In genomic region chrX:142806126-142806525, GRCm38 (mm10) we compare ENCODE assay signal across 14 mouse cellular contexts.
DNase-seq lines count a peak whose midpoint lies in the region; ATAC-seq and TF ChIP-seq lines count a peak whose summit lies in the region.
"Had no signal": no experiment of that assay in that cellular context is flagged by ENCODE, and none has a peak within 500 bp of the region (broad histone marks: within the 10 kb centered on the region; RNA-seq: fewer than 3 reads in every experiment).

No protein-coding gene starts in this region.

- no peaks in the 10 kb centered on the region for H3K27me3 ChIP-seq in heart, postnatal 0 days (ENCODE audit: control insufficient read depth, insufficient read depth, low read length)
- H3K27me3 ChIP-seq in heart, embryonic 11.5 days (ENCODE audit: control insufficient read depth, insufficient read depth, low read length), result no peaks in the 10 kb centered on the region
- no peaks in the 10 kb centered on the region for H3K27me3 ChIP-seq in lung, embryonic 16.5 days (ENCODE audit: control insufficient read depth, insufficient read depth, low read depth, low read length)
- H3K27me3 ChIP-seq: embryonic facial prominence, embryonic 12.5 days; heart, embryonic 13.5 days; limb, embryonic 13.5 days had no signal

- H3K4me1 ChIP-seq in heart, postnatal 0 days (ENCODE audit: control insufficient read depth, insufficient read depth), result 0 out of 2 replicates have a peak, but pooled peaks cover 3% of the 10 kb centered on the region
- H3K4me1 ChIP-seq in heart, embryonic 11.5 days (ENCODE audit: control insufficient read depth, insufficient read depth, low read length), result 0 out of 2 replicates have a peak, but pooled peaks cover 2% of the 10 kb centered on the region
- H3K4me1 ChIP-seq in lung, embryonic 16.5 days (replicated peaks; ENCODE audit: control insufficient read depth, insufficient read depth, low read length), result peaks cover 10% of the 10 kb centered on the region
- H3K4me1 ChIP-seq: embryonic facial prominence, embryonic 12.5 days had no signal

- no peak; the same call in 1 of the 2 replicates for ATAC-seq in heart, postnatal 0 days (ENCODE audit: insufficient read depth, low read depth)
- ATAC-seq in heart, embryonic 11.5 days (replicated peaks; ENCODE audit: insufficient number of reproducible peaks, low FRiP score, low TSS enrichment), result no peak
- peak; percentile 56 to 58 for ATAC-seq in hematopoietic stem cell, adult 5-6 weeks (replicated peaks in 1 of 2; ENCODE audit: insufficient read depth in 1 of 2, low FRiP score in 2 of 2, low TSS enrichment in 1 of 2, low read depth in 1 of 2, poor library complexity in 2 of 2, severe bottlenecking in 2 of 2)
- peak; percentile 61 for ATAC-seq in lung, embryonic 16.5 days (ENCODE audit: low read depth)
- ATAC-seq: activated CD4-positive, CD25-positive, alpha-beta regulatory T cell, adult 4 months had no signal

- H3K4me2 ChIP-seq in heart, postnatal 0 days (ENCODE audit: low read depth, low read length), result 0 out of 2 replicates have a peak overlapping the region, but pooled peaks have one; percentile 28
- H3K4me2 ChIP-seq in heart, embryonic 11.5 days, result no peak overlapping the region
- peak overlapping the region; percentile 38 for H3K4me2 ChIP-seq in lung, embryonic 16.5 days (ENCODE audit: low read depth, low read length)
- H3K4me2 ChIP-seq: embryonic facial prominence, embryonic 12.5 days; heart, embryonic 13.5 days; limb, embryonic 13.5 days; neural tube, embryonic 13.5 days had no signal

- no peak overlapping the region for H3K27ac ChIP-seq in heart, postnatal 0 days (ENCODE audit: low read depth)
- H3K27ac ChIP-seq in heart, embryonic 11.5 days (ENCODE audit: low read depth, low read length), result no peak overlapping the region; the same call in 1 of the 2 replicates
- peak overlapping the region; percentile 52 for H3K27ac ChIP-seq in lung, embryonic 16.5 days (ENCODE audit: low read length)
- H3K27ac ChIP-seq: embryonic facial prominence, embryonic 12.5 days; heart, embryonic 13.5 days; limb, embryonic 13.5 days; neural tube, embryonic 13.5 days had no signal

- no peaks in the 10 kb centered on the region for H3K36me3 ChIP-seq in heart, postnatal 0 days (replicated peaks; ENCODE audit: control insufficient read depth, insufficient read depth, low read length)
- no peaks in the 10 kb centered on the region for H3K36me3 ChIP-seq in heart, embryonic 11.5 days (ENCODE audit: control insufficient read depth, insufficient read depth, low read length)
- H3K36me3 ChIP-seq in lung, embryonic 16.5 days (ENCODE audit: control insufficient read depth, insufficient read depth, low read length), result no peaks in the 10 kb centered on the region
- H3K36me3 ChIP-seq: embryonic facial prominence, embryonic 12.5 days; neural tube, embryonic 13.5 days had no signal

- no peaks in the 10 kb centered on the region for H3K9me3 ChIP-seq in heart, postnatal 0 days (replicated peaks; ENCODE audit: control insufficient read depth, low read length)
- no peaks in the 10 kb centered on the region for H3K9me3 ChIP-seq in heart, embryonic 11.5 days (replicated peaks; ENCODE audit: control insufficient read depth, low read length)
- no peaks in the 10 kb centered on the region for H3K9me3 ChIP-seq in lung, embryonic 16.5 days (ENCODE audit: control insufficient read depth, low read length)
- H3K9me3 ChIP-seq: embryonic facial prominence, embryonic 12.5 days; heart, embryonic 13.5 days; limb, embryonic 13.5 days; neural tube, embryonic 13.5 days had no signal

- no peak overlapping the region for H3K9ac ChIP-seq in heart, postnatal 0 days (replicated peaks; ENCODE audit: low read depth, low read length)
- H3K9ac ChIP-seq in heart, embryonic 11.5 days (ENCODE audit: low read depth, low read length), result no peak overlapping the region
- H3K9ac ChIP-seq in lung, embryonic 16.5 days (ENCODE audit: low read length), result no peak overlapping the region
- H3K9ac ChIP-seq: embryonic facial prominence, embryonic 12.5 days; heart, embryonic 13.5 days; limb, embryonic 13.5 days; neural tube, embryonic 13.5 days had no signal

- WGBS in heart, postnatal 0 days, result 58% methylated on average over 6 of the region's 6 CpGs
- 69% methylated on average over 6 of the region's 6 CpGs for WGBS in heart, embryonic 11.5 days (ENCODE audit: insufficient replicate concordance)
- 40% methylated on average over 6 of the region's 6 CpGs for WGBS in lung, embryonic 16.5 days

- no peak overlapping the region for H3K4me3 ChIP-seq in heart, postnatal 0 days (ENCODE audit: low read depth, low read length)
- H3K4me3 ChIP-seq in heart, embryonic 11.5 days (ENCODE audit: low read depth, low read length), result no peak overlapping the region
- H3K4me3 ChIP-seq in lung, embryonic 16.5 days (ENCODE audit: low read length), result no peak overlapping the region
- H3K4me3 ChIP-seq: embryonic facial prominence, embryonic 12.5 days; heart, embryonic 13.5 days; limb, embryonic 13.5 days; neural tube, embryonic 13.5 days had no signal

- TF ChIP-seq CTCF in heart, postnatal 0 days (IDR thresholded peaks at IDR 0.05; ENCODE audit: low read depth), result no peak

- no peak for TF ChIP-seq EP300 in heart, postnatal 0 days (IDR thresholded peaks at IDR 0.05; ENCODE audit: low read depth)

- DNase-seq in heart, postnatal 0 days (ENCODE audit: low spot score), result no peak
- peak; percentile 13 for DNase-seq in R1 (ENCODE audit: low read depth, low spot score)
- no peak for DNase-seq in adipocyte (ENCODE audit: low spot score)
- DNase-seq in ovary, postnatal 14 days (ENCODE audit: low spot score), result no peak
- DNase-seq in right cerebral cortex, postnatal 36 days (ENCODE audit: low spot score in 2 of 2), result no peak
- DNase-seq: thymus, adult 2 months had no signal

Comparison
In these comparisons a context has a peak if more than half of its experiments do, and no peak if none do; other contexts are left out.
1. ATAC-seq: peak in hematopoietic stem cell, adult 5-6 weeks (2 of 2) and lung, embryonic 16.5 days (single experiment); none in heart, postnatal 0 days (single experiment) and heart, embryonic 11.5 days (single experiment).